Mouse (Mus musculus): ENCODE measurements at regions not wholly inside any gene's neighbourhood (a gene's known extent, or its start where the extent isn't known, plus 50 kb on each side); places are given as distances from the start of the nearest gene placed in this dataset.

- TF ChIP-seq CTCF (IDR thresholded peaks at IDR 0.05; ENCODE audit: low read depth) (no peak), EP300 (optimal IDR thresholded peaks at IDR 0.05) (no peak)
Observed at GRCm38 (mm10) chrX:146512492-146512891, 449.8 kb upstream of the Htr2c start.
